ENCODE assay signal across 13 mouse cellular contexts in genomic region chr11:50090982-50091675, GRCm38 (mm10). TPM values are rescaled to one million over a fixed set of nuclear protein-coding genes. Genes with fewer than 3 reads are reported as not detected.
A peak's percentile ranks its signal among the peaks of the same experiment; 100 is the strongest.
DNase-seq lines count a peak whose midpoint lies in the region; ATAC-seq and TF ChIP-seq lines count a peak whose summit lies in the region.
"Had no signal": no experiment of that assay in that cellular context is flagged by ENCODE, and none has a peak within 500 bp of the region (broad histone marks: within the 10 kb centered on the region; RNA-seq: fewer than 3 reads in every experiment).

No protein-coding gene starts in this region.

- no peak for TF ChIP-seq CTCF in CH12.LX (conservative IDR thresholded peaks at IDR 0.05 in 1 of 2, IDR thresholded peaks at IDR 0.05 in 1 of 2; ENCODE audit: low read depth in 2 of 2, low read length in 2 of 2)

- H3K79me2 ChIP-seq in CH12.LX (replicated peaks; ENCODE audit: control insufficient read depth, extremely low read depth, insufficient read depth, poor library complexity, severe bottlenecking): no peaks in the 10 kb centered on the region

- H3K4me3 ChIP-seq in CH12.LX (replicated peaks in 1 of 3; ENCODE audit: low read depth in 2 of 3, low read length in 2 of 3, poor library complexity in 1 of 3): no peak overlapping the region
- H3K4me3 ChIP-seq in hindbrain, embryonic 13.5 days: no peak overlapping the region
- H3K4me3 ChIP-seq: liver, embryonic 13.5 days had no signal

- DNase-seq in frontal cortex, postnatal 14 days (ENCODE audit: low spot score in 2 of 2): no peak
- DNase-seq in CH12.LX (ENCODE audit: extremely low read depth): peak; percentile 27
- peak; percentile 88 for DNase-seq in cerebellum, adult 11-12 months
- no peak for DNase-seq in right cerebral cortex, postnatal 25 days
- DNase-seq in ovary, postnatal 14 days (ENCODE audit: low spot score): no peak
- no peak for DNase-seq in kidney, postnatal 14 days
- DNase-seq: B cell, adult 2 months; liver, embryonic 13.5 days; lung, postnatal 36 days; thymus, postnatal 4 days had no signal

- H3K9ac ChIP-seq in CH12.LX (ENCODE audit: insufficient read depth, low read depth): no peak overlapping the region
- H3K9ac ChIP-seq in hindbrain, embryonic 13.5 days: no peak overlapping the region
- H3K9ac ChIP-seq: liver, embryonic 13.5 days had no signal

- H3K4me1 ChIP-seq in CH12.LX (ENCODE audit: control insufficient read depth in 1 of 2, insufficient read depth in 2 of 2): peaks cover 0 to 21% of the 10 kb centered on the region in 2 experiments; a peak in 2 of 4 replicates
- peaks cover 17% of the 10 kb centered on the region for H3K4me1 ChIP-seq in hindbrain, embryonic 13.5 days (replicated peaks)

- no peak for TF ChIP-seq POLR2A in CH12.LX (IDR thresholded peaks at IDR 0.05; ENCODE audit: low read depth, low read length)

- no peaks in the 10 kb centered on the region for H3K9me3 ChIP-seq in CH12.LX (replicated peaks; ENCODE audit: low read length)
- no peaks in the 10 kb centered on the region for H3K9me3 ChIP-seq in hindbrain, embryonic 13.5 days
- H3K9me3 ChIP-seq: liver, embryonic 13.5 days had no signal

- TF ChIP-seq EP300 in CH12.LX (IDR thresholded peaks at IDR 0.05; ENCODE audit: low read length): no peak

- WGBS in hindbrain, embryonic 13.5 days: 32% methylated on average over 5 of the region's 5 CpGs

- in situ Hi-C loops in CH12.LX (cut with MboI; ENCODE audit: low pct_ligation_motif_present, low pct_unique_long_range_greater_than_20kb, low sequenced_read_pairs): no loop called here

- no peaks in the 10 kb centered on the region for H3K36me3 ChIP-seq in CH12.LX (replicated peaks in 1 of 2; ENCODE audit: control insufficient read depth in 1 of 2, insufficient read depth in 1 of 2, low read length in 1 of 2)
- peaks cover 77% of the 10 kb centered on the region for H3K36me3 ChIP-seq in hindbrain, embryonic 13.5 days

- no peaks in the 10 kb centered on the region for H3K27me3 ChIP-seq in CH12.LX (replicated peaks)
- H3K27me3 ChIP-seq in hindbrain, embryonic 13.5 days: no peaks in the 10 kb centered on the region
- H3K27me3 ChIP-seq: liver, embryonic 13.5 days had no signal

- H3K27ac ChIP-seq in CH12.LX (ENCODE audit: insufficient read depth, low read depth): no peak overlapping the region
- H3K27ac ChIP-seq in hindbrain, embryonic 13.5 days: peak overlapping the region; percentile 78
- H3K27ac ChIP-seq: liver, embryonic 13.5 days had no signal

- no peak for TF ChIP-seq RAD21 in CH12.LX (IDR thresholded peaks at IDR 0.05; ENCODE audit: low read depth, low read length)

- dilution Hi-C loops in CH12.LX (cut with MboI; ENCODE audit: extremely low pct_ligation_motif_present, extremely low pct_unique_long_range_greater_than_20kb, low sequenced_read_pairs): no loop called here

- ATAC-seq in frontal cortex, adult (ENCODE audit: low TSS enrichment): 0 out of 2 replicates have a peak, but pooled peaks have one; percentile 32
- no peak for ATAC-seq in hindbrain, embryonic 13.5 days (ENCODE audit: low FRiP score)
- ATAC-seq: intestine, embryonic 16.5 days had no signal

- H3K4me2 ChIP-seq in CH12.LX (ENCODE audit: insufficient read depth, low read depth, poor library complexity, severe bottlenecking): no peak overlapping the region
- no peak overlapping the region for H3K4me2 ChIP-seq in hindbrain, embryonic 13.5 days
- H3K4me2 ChIP-seq: liver, embryonic 13.5 days had no signal

TF ChIP-seq in CH12.LX, 34 proteins besides CTCF, POLR2A, EP300 and RAD21:
- no peak for TF ChIP-seq RCOR1 (conservative IDR thresholded peaks at IDR 0.05; ENCODE audit: low read depth, low read length)
- TF ChIP-seq E2F4 (IDR thresholded peaks at IDR 0.05; ENCODE audit: insufficient replicate concordance, low read depth, low read length): no peak
- TF ChIP-seq ZKSCAN1 (IDR thresholded peaks at IDR 0.05; ENCODE audit: borderline replicate concordance, low read depth, low read length): no peak
- no peak for TF ChIP-seq MXI1 (IDR thresholded peaks at IDR 0.05; ENCODE audit: low read depth, low read length)
- TF ChIP-seq JUND (conservative IDR thresholded peaks at IDR 0.05; ENCODE audit: low read depth, low read length): no peak
- no peak for TF ChIP-seq ELF1 (IDR thresholded peaks at IDR 0.05; ENCODE audit: low read depth, low read length)
- no peak for TF ChIP-seq ETS1 (conservative IDR thresholded peaks at IDR 0.05; ENCODE audit: low read depth, low read length)
- TF ChIP-seq NELFE (IDR thresholded peaks at IDR 0.05; ENCODE audit: low read depth, low read length): no peak
- TF ChIP-seq JUN (IDR thresholded peaks at IDR 0.05; ENCODE audit: insufficient read depth, low read depth, low read length): no peak

RNA-seq across cellular contexts. Expression of gene Tbc1d9b, which starts 40.1 kb away (rescaled TPM):
- total RNA-seq in CH12.LX (2012; rRNA removed) (23.1 and 27.9 TPM in 2 replicates), CH12.LX (2014; rRNA removed) (12.8 and 14.1 TPM in 2 replicates)
- polyA plus RNA-seq in CH12.LX (2012; ENCODE audit: insufficient read length, low read depth): 26.7 and 28.6 TPM in 2 replicates
- polyA plus RNA-seq in hindbrain, embryonic 13.5 days (2015; fragmentation: Nextera tagmentation; extraction: Ambion mirVana): 37.5 and 40.7 TPM in 2 replicates

Comparison
In these comparisons a context has a peak if more than half of its experiments do, and no peak if none do; other contexts are left out.
1. DNase-seq: peak in CH12.LX (single experiment) and cerebellum, adult 11-12 months (single experiment); none in frontal cortex, postnatal 14 days (0 of 2), right cerebral cortex, postnatal 25 days (single experiment), ovary, postnatal 14 days (single experiment) and kidney, postnatal 14 days (single experiment).